16 mouse cellular contexts compared by ENCODE assay signal in the genomic region with DNA sequence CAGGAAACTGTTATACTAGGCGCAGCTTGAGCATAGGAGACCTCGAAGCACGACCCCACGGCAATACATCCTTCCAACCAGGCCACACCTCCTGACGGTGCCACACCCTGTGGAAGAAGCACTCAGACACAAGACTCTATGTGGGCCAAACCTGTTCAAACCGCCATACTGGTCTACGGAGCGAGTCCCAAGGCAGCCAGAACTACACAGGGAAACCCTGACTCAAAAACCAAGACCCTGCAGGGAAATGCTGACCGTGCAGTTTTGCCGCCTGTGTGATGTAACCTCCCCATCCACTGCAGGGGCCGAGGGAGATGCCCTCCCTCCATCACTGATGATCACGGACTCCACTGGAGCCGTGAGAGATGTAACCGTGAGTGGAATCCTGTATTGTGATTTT. TPM values are rescaled to one million over a fixed set of nuclear protein-coding genes. Genes with fewer than 3 reads are reported as not detected.
"Had no signal": no experiment of that assay in that cellular context is flagged by ENCODE, and none has a peak within 500 bp of the region (broad histone marks: within the 10 kb centered on the region; RNA-seq: fewer than 3 reads in every experiment).

No protein-coding gene starts in this region.

- H3K9ac ChIP-seq: limb, embryonic 13.5 days; liver, embryonic 13.5 days; liver, postnatal 0 days; midbrain, embryonic 12.5 days; neural tube, embryonic 12.5 days had no signal

- H3K4me3 ChIP-seq: limb, embryonic 13.5 days; liver, embryonic 13.5 days; midbrain, embryonic 12.5 days; myocyte; neural tube, embryonic 12.5 days had no signal

- ATAC-seq: liver, postnatal 0 days had no signal

- H3K9me3 ChIP-seq: limb, embryonic 13.5 days; midbrain, embryonic 12.5 days; neural tube, embryonic 12.5 days had no signal

- DNase-seq: kidney, adult 9 months; kidney, postnatal 36 days; layer of hippocampus, adult 9-11 months; layer of hippocampus, postnatal 36 days; liver, embryonic 13.5 days; liver, postnatal 0 days; right cerebral cortex, postnatal 4 days; spleen, adult 18-20 months; thymus, adult 18-20 months; thymus, postnatal 14 days had no signal

- H3K4me2 ChIP-seq: limb, embryonic 13.5 days; liver, embryonic 13.5 days; midbrain, embryonic 12.5 days; neural tube, embryonic 12.5 days had no signal

- H3K4me1 ChIP-seq: limb, embryonic 13.5 days; midbrain, embryonic 12.5 days; neural tube, embryonic 12.5 days had no signal

- H3K27me3 ChIP-seq: limb, embryonic 13.5 days; liver, embryonic 13.5 days; midbrain, embryonic 12.5 days; neural tube, embryonic 12.5 days had no signal

- H3K27ac ChIP-seq: kidney, postnatal 0 days; limb, embryonic 13.5 days; liver, embryonic 13.5 days; midbrain, embryonic 12.5 days; neural tube, embryonic 12.5 days had no signal

RNA-seq across cellular contexts. Expression of a gene that starts 36.5 kb away (rescaled TPM):
- total RNA-seq: neutrophil, adult 5-6 weeks had no signal
